Mouse (Mus musculus): Measurements from ENCODE around the gene Ccn1. TPM values are rescaled to one million over a fixed set of nuclear protein-coding genes. Genes with fewer than 3 reads are reported as not detected.

The Ccn1 gene
- total RNA-seq, 4 experiments from 2014 or later = 3.6 to 11.7 (median 5.4) TPM

DNA sequence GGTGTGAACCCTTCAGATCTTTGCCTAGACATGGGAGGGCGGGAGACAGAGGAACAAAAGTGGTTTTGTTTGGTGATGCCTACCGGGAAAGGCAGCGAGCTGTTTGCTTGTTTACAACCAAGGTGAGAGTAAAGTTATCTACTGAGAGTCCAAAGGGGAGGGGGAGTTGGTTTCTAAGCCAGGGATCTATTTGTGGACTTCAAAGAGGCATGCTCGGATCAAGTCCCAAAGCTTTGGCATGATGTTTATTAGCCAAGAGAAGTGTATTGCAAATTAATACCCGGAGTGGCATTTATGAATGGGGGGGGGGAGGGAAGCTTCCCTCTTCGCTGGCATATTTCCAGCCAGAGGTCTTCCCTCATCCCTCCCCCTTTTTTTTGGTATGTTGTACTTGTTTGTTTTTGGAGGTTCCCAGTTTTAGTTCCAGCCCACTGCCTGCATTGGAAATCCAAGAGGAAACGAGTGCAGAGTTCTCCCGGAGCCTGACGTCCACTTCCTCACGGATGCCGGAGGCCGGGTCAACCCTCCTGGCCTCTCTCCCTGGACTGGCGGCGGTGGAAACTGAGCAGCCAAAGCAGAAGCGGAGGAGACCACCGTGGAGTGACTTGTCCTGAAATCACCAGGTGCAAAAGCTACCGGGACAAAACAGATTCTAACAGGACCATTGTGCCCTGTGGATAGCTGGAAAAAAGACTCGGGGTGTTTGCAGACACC, 674 bp upstream of the Ccn1 start:
- no peak for DNase-seq (ENCODE audit: low spot score in 2 of 2)

DNA sequence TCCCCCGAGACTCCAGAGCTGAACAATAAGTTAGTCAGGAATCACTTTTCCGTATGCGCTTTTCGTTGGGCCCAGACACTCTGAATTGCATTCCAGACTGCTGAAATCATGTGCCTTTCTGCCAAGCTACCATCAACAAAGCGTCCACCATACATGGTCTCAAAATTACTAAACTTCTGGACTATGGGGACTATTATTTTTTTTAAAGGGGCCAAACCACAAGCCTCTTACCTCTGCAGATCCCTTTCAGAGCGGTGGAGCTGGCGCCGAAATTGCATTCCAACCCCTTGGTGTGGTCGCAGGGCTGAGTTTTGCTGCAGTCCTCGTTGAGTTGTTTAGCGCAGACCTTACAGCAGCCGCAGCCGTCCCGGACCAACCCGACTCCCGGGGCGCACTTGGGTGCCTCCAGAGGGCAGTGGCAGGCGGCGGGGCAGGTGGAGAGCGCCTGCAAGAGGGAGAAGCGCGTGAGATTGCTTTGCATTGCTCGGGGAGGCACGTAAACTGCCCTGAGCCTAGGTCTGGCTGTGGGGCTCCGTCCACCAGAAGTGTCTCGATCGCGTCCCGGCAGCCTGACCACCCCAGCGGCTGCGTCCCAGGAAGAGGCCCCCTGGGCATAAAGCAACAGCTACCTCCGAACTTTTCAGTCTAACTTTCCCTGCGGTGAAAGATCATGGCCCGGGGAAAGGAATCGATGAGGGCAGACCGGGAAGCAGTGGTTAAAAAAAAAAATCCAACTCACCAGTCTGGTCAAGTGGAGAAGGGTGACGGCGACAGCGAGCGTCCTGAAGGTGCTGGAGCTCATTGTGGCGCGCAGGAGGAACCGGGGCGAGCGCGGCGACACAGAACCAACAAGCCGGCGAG, 560 bp downstream of the Ccn1 start:
- no peak for DNase-seq (ENCODE audit: low spot score in 2 of 2)

DNA sequence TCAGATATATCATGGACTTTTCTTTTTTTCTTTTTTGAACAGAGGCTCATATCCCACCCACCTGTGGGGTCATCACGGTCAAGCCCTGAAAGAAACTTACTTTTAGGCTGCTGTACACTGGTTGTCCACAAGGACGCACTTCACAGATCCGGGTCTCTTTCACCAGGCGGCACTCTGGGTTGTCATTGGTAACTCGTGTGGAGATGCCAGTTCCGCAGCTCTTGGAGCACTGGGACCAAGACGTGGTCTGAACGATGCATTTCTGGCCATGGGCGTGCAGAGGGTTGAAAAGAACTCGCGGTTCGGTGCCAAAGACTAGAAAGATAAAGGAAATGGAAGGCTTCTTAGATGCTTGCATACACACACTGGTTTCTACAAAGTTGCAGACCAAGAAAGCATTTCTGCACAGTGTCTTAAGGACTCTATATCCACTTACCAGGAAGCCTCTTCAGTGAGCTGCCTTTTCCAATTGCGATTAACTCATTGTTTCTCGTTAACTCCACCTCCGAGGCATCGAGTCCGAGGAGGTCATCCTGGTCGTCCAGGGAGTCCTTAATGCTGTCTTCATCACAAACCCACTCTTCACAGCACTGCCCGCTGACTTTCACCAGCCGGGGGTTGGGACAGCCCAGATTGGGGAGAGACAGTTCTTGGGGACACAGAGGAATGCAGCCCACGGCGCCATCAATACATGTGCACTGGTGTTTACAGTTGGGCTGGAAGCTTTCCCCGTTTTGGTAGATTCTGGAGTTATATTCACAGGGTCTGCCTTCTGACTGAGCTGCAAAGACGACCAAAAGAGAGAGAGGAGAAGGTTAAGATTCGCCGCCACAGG, 1.5 kb downstream of the Ccn1 start:
- DNase-seq (ENCODE audit: low spot score in 2 of 2) = no peak

DNA sequence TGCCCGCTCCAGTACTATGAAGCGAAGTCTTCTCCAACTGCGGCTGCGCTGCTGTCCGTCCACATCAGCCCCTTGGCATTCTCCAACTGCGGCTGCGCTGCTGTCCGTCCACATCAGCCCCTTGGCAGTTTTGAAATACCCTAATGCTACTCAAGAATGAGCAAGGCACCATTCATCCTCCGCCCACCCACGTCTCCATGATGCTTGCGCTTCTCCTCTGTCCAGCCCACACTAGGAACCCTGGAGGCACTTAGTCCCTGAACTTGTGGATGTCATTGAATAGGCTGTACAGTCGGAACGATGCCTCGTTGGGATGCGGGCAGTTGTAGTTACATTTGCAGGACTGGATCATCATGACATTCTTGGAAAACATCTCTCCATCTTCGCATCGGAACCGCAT, 2.4 kb downstream of the Ccn1 start:
- no peak for DNase-seq (ENCODE audit: low spot score in 2 of 2)

DNA sequence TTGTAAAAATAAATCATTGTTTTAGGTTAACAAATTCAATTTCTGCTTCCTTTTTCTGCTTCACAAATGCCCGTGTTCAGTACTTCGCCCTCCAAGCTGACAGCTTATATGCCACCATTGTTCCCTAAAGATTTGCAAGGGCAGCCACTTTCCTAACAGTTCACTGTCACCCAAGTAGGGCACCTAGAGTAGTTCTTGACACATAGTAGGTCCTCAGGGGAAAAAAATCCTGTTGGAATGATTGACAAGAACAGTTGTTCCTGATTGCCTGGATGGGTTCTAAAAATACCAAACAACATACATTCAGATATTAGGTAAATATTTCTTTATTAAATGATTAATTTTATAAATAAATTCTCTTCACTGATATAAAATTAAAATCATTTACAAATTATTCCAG, 3.1 kb downstream of the Ccn1 start:
- DNase-seq (ENCODE audit: low spot score in 2 of 2) = no peak

DNA sequence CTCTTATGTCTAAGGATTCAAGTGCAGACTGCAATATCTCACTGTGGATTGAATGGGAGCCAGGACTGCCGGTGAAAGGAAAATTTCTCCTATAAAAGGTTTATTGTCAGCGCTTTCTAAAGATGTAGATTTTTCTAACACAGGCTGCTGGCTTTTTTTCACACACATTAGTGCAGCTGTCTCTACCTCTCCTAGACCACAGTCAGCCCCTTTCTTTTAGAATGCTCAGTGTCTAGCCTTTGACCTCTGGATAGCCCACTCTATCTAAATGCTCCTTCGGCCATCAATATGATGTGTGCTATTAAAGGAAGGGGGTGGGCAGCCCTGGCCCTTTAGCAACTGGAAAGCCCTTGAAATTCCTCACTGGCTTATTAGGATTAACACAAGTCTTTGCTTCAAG, 3.8 kb downstream of the Ccn1 start:
- no peak for DNase-seq (ENCODE audit: low spot score in 2 of 2)

DNA sequence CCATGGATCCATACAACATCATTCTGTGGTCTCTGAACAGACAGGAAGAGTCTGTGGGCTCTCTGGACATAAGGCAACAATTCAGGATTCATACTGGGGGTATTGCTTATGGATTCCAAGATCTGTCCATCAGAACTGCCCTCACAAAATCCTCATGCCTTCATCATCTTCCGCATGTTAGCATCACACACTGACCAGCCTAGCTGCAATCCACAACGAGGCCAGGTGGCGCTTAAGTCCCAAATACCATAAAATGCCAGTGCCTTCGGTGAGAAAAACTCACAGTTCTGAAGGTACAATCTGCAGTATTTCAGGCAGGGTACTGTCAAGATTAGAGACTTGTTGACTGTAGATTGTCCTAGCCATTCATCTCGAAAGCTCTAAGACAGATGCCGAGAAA, 4.3 kb downstream of the Ccn1 start:
- no peak for DNase-seq (ENCODE audit: low spot score in 2 of 2)

DNA sequence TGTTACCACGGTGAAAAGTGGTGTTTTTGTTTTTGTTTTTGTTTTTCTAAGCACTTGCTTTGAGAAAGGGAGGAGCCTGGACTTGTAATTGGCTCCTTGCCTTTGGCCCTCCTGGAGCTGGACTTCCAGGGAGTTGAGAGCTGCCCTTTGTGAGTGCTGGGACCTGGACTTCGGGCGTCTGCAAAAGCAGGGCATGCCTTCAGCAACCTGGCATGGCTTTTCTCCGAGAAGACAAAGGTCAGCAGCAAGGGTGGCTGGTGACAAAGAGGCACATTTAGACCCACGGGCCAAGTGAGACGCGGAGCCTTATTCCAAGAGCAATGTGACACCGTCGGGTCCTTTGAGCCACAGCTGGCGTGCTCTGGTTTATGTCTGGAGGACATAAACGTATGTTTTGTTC, 6.9 kb downstream of the Ccn1 start:
- no peak for DNase-seq (ENCODE audit: low spot score in 2 of 2)

DNA sequence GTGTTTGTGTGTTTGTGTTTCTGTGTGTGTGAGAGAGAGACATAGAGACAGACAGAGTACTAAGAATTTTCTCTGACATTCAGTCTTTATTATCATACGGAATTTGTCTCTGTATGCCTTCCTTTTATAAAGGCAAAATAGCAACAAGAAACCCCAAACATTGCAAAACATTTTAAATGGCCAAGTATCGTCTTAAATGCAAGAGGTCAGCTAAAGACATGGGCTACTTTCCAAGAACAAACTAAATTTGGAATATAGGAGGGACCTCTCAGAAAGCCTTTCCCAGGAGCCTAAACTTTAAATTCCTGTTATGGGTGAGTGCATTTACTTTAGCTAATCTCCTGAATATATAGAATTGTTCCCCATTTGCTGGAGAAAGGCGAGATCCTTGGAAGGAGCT, 7.9 kb downstream of the Ccn1 start:
- no peak for DNase-seq (ENCODE audit: low spot score in 2 of 2)

DNA sequence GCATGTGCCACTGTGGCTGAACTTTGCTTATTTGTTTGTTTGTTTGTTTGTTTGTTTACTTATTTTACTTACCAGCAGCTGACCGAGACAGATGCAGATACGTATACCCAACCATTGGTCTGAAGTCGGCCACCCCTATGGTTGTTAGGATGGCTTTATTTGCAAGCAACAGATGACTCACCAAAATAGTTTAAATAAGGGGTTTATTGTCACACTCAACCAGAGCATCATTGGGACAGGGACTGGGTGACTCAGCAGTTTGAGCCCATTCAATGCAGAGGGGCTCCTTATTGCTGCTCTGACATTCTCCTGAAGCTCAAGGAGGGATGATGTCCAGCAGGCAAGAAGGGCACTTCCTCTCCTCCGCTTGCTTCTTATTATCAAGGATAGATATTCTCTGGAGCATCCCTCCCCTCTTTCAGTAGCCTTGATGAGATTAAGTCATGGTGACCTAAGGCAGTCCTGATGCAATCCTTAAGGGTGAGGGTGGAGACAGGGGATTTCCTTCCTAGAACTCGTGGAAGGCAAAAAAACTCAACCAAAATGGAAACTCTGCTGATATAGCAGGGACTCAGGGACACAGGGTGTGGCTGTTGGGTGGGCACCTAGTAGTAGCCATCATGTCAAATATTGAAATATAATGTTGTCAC, 8.6 kb downstream of the Ccn1 start:
- DNase-seq (ENCODE audit: low spot score in 2 of 2) = no peak

DNA sequence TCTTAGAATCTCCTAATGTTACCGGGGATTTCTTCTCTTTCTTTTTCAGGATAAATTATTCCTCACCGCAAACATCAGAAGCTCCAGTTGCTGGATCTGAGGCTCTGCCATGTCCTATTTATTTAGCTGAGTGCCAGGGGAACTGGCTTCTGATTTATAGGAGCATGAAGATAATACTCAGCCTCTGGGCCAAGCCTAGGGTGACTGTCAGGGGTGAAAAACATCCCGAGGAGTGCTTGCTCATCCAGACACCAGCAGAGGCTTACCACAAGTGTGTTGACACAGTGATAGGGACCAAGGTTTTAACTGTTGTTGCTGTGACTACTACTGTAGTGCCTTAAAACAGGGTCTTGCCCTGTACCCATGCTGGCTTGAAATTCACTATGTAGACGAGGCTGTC, 9.2 kb downstream of the Ccn1 start:
- DNase-seq (ENCODE audit: low spot score in 2 of 2) = no peak

DNA sequence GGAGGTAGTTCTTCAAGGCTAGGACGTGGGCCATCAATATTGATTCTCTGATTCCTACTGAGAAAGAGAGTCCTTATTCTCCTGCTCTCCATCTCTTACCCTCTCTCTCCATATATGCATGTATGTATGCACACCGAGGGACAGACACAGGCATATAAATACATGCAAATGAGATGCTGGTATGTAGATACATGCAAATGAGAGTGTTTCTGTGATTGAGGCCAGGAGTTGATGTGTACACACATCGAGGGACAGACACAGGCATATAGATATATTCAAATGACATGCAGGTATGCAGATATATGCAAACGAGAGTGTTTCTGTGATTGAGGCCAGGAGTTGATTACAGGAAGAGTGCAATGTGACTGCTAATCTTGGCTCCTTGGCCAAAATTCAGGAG, 9.6 kb downstream of the Ccn1 start:
- no peak for DNase-seq (ENCODE audit: low spot score in 2 of 2)

DNA sequence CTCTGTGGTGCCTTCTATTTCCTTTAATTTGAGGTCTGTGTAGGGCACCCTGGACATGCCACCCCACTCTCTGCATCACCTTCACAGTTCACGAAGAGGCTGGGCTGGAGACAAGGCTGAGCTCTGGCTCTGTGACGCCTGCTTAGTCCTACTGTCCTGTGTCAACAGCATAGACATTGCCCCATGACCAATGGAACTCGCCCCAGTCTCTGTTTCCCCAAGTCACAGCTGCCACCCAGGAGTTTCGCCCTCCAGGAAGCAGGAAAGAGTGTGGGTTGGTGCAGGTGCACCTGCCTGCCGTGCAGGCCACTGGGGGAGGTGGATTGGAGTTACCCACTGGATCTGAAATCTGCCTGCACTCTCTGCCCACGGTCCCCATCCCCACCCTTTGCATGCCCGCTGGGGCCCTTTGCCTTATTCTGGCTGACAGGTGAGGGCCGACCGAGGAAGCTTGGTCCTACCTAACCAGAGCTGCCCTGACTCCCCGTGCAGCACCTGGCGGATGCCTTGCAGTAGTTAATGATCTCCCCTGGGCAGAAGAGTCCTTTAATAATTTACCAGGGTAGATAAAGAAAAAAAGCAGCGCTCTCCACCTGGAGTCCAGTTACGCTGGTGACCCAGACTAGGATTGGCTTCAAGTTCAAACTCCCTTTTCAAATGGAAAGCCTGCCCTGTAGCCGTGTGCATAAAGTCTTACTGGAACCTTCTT, 15.6 kb downstream of the Ccn1 start:
- DNase-seq (ENCODE audit: low spot score in 2 of 2) = no peak

DNA sequence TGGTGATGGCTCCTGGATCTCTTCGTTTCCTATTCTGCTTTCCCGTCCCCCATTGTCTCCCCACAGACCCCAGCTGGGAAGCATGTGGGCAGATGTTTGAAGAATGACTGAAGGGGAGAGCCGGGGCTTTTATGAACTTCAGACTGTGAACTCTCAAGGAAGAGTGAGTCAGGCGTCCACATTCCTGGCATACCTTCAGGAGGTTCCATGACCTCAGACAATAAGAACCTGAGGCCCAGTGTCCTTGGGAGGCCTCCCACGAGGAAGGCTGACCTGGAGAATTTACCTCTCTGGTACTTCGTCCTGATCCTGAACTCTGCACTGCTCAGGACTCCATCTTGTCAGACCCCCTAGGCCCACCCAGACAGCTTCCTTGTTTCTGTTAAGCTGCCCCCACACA, 16.9 kb downstream of the Ccn1 start:
- no peak for DNase-seq (ENCODE audit: low spot score in 2 of 2)

DNA sequence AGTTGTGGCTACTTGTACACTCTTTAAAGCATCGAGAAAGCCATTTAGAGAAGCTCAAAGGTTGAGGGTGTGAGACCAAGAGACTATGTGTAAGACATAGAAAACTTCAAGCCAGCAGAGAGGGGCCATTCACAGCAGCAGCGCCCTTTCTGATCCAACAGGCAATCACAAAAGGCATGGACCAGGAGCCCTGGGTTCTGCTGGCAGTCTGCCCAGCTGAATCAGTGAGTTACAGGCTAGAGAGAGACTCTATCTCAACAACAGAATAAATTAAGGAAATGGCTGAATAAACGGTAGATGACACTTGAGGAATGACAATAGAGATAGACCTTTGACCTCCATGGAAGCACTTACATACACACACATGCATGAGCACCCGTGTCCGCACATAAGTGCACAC, 21.1 kb downstream of the Ccn1 start:
- DNase-seq (ENCODE audit: low spot score in 2 of 2) = no peak

DNA sequence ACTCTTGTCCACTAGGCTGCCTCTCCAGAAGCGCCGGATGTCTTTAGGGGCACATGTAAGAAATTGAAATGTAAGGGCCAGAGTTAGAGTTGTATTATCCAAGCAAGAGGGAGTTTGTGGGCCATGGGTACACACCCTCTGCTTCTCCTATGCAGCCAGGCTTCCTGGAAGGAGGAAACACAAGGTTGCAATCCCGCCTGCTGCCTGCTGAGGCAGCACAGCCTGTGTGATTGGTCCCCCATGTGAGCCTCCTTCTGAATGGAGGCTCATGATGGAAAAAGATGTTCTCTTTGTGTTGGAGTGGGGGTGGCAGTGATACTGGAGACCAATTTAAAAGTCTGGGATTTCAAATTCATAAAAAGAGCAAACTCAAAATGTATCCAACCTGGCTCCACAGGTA, 22.0 kb downstream of the Ccn1 start:
- DNase-seq (ENCODE audit: low spot score in 2 of 2) = no peak

DNA sequence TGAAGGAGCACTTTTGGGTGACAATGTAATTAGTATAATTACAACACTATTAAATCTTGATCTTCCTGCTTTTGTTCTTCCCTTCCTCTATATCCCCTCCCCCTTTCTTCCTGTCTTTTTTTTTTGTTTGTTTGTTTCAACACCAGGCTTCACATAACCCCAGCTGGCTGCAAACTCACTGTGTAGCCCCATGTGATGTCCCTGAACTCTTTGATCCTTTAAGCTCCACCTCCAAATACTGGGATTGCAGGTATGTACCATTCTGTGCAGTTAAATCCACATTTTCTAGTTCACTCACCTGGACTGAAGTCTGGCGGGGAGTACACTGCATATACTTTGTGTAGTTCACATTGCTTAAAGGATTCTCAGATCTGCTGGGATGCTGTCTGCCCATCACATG, 23.7 kb downstream of the Ccn1 start:
- no peak for DNase-seq (ENCODE audit: low spot score in 2 of 2)

DNA sequence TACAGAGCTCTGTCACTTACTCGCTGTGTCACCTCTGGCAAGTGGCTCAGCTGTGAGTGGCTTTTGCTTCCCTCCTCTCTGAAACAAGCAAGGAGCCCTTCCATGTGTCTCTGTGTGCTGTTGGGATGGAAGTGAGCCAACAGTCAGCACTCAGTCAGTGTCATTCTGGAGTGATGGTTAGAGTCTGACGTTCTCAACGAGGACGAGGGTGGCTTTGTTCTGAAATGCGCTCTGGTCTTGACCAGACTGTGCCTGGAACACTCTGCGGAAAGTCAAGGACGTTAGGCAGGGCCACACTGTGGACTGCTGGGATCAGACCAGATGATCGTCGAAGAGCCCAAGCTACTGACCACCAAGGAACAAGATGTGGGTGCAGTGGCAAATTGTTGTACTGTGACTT, 24.2 kb downstream of the Ccn1 start:
- no peak for DNase-seq (ENCODE audit: low spot score in 2 of 2)

DNA sequence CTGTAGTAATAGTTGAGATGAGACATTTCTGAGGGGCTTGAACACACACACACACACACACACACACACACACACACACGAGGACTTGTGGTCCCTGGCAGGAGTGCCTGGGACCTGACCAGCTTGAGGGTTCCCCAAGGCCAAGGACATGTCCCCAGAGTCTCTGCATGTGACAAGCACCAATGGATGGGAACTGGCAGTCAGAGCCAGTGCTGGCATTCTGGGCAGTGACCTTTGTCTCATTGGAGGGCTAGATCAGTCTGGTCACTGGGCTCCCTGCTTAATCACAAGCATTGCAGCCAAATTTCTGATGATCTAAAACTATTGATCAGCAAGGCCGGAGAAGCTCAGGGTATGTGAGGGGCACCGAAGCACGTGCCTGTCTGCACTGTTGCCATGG, 25.0 kb downstream of the Ccn1 start:
- DNase-seq (ENCODE audit: low spot score in 2 of 2) = no peak

DNA sequence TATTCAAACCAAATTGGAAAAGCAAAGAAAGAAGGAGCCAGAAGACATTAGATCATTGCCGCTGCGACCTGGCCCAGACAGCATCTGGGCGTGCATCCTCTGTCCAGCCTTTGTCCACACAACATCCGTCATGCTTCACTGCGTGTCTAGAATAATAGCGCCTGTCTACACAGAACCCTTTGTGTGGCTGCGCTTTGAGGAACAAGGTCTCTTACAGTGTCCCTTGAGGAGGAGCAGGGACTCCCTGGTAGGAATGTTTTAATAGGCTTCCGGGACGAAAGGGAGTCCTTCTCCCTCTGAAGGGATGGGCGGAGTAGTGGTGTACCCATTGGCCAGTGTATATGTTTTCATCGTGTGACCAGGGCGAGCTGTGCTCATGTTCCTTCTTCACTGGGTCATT, 26.7 kb downstream of the Ccn1 start:
- no peak for DNase-seq (ENCODE audit: low spot score in 2 of 2)

DNA sequence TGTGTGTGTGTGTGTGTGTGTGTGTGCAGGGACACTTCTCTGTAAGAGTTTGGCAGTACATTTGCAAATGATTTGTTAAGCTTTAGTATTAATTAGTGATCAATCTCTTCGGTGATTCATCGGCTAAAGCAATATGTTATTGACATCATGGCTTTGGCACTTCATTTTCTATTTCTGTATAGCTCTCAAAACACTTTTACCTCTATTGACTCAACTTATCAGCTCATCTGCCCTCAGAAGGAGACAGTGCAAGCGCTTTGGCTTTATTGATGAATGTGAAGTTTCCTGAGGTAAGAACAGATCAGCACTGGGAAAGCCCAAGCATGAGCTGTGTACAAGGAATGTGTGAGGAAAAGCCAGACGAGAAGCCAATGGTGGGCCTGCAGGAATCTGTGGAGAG, 28.6 kb downstream of the Ccn1 start:
- no peak for DNase-seq (ENCODE audit: low spot score in 2 of 2)
